Mouse (Mus musculus) limb, embryonic 15.5 days (tissue): ENCODE data around the gene Wfdc17. TPM values are rescaled to one million over a fixed set of nuclear protein-coding genes. Genes with fewer than 3 reads are reported as not detected.

ENCODE experiments used
- ATAC-seq: fragments of 200-750 bp; cut with Nextera tagmentation; 2 replicates; pipeline ENCODE4 v1.8.0; 2017; ENCODE audit warnings: low read depth, moderate TSS enrichment; ENCODE audit not compliant: insufficient number of reproducible peaks, low FRiP score, low TSS enrichment
- H3K27ac ChIP-seq: fragments of 300-500 bp; sonication (generic); 2 replicates; pipeline ENCODE4 v1.5.1; 2015; ENCODE audit warnings: moderate library complexity, mild to moderate bottlenecking, inconsistent platforms
- H3K27me3 ChIP-seq: fragments of 300-500 bp; sonication (generic); 2 replicates; pipeline ENCODE4 v1.6.1; 2015; ENCODE audit warnings: inconsistent platforms
- H3K36me3 ChIP-seq: fragments of 300-500 bp; sonication (generic); 2 replicates; pipeline ENCODE4 v1.6.1; 2015; ENCODE audit warnings: inconsistent platforms
- H3K4me1 ChIP-seq: fragments of 300-500 bp; sonication (generic); 2 replicates; pipeline ENCODE4 v1.6.1; 2015; ENCODE audit warnings: inconsistent platforms
- H3K4me2 ChIP-seq: fragments of 300-500 bp; sonication (generic); 2 replicates; pipeline ENCODE4 v1.6.1; 2015; ENCODE audit warnings: mild to moderate bottlenecking, inconsistent platforms
- H3K4me3 ChIP-seq: fragments of 300-500 bp; sonication (generic); 2 replicates; pipeline ENCODE4 v1.5.1; 2015; ENCODE audit warnings: mild to moderate bottlenecking, inconsistent platforms
- H3K9ac ChIP-seq: fragments of 300-500 bp; sonication (generic); 2 replicates; pipeline ENCODE4 v1.6.1; 2015; ENCODE audit warnings: inconsistent platforms
- H3K9me3 ChIP-seq: fragments of 300-500 bp; sonication (generic); 2 replicates; pipeline ENCODE4 v1.6.1; 2016; ENCODE audit warnings: inconsistent platforms
- WGBS: fragments of 180-500 bp; shearing (Covaris S2); methylation state at CpG from one replicate; pipeline ENCODE4 v1.1.7; 2015; 5-methylcytosine and 5-hydroxymethylcytosine counted together
- polyA plus RNA-seq: library from polyadenylated mRNA; unstranded; fragments of >200 nt; fragmentation: Nextera tagmentation; extraction: Ambion mirVana; gene quantifications from 2 replicates; pipeline ENCODE4 v1.2.1, GENCODE M21; 2015

The Wfdc17 gene
- 1.6 and 1.7 TPM in 2 replicates for polyA plus RNA-seq

DNA sequence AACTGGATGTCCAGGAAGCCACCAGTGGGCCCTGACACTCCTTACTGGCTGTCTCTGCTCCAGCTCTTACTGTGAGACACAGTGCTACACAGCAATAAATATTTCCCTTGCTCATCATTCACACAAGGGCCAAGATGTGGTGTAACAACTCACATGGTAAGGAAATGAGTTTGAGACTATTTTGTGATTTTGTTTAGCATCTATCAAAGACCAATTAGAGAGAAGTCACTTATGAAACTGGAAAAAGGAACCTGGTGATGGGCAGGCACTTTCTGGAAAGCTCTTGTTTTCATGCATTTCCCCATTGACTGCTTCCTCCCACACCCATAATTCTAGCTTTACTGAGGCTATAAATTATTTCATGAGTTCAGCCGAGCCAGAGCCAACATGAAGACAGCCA lies at the start of gene Wfdc17:
TSS of gene Wfdc17 (plus strand) at position 287 of the 400 bp plus-strand sequence.
- no peaks in the 10 kb centered on the region for H3K9me3 ChIP-seq
- H3K27me3 ChIP-seq = no peaks in the 10 kb centered on the region
- ATAC-seq = no peak
- 7% methylated on average over 1 of the region's 1 CpGs for WGBS
- H3K4me3 ChIP-seq = no peak within 1 kb of the TSS
- no peak within 1 kb of the TSS for H3K4me2 ChIP-seq
- H3K27ac ChIP-seq = no peak within 1 kb of the TSS
- H3K36me3 ChIP-seq = no peaks in the 10 kb centered on the region
- no peaks in the 10 kb centered on the region for H3K4me1 ChIP-seq
- no peak within 1 kb of the TSS for H3K9ac ChIP-seq

DNA sequence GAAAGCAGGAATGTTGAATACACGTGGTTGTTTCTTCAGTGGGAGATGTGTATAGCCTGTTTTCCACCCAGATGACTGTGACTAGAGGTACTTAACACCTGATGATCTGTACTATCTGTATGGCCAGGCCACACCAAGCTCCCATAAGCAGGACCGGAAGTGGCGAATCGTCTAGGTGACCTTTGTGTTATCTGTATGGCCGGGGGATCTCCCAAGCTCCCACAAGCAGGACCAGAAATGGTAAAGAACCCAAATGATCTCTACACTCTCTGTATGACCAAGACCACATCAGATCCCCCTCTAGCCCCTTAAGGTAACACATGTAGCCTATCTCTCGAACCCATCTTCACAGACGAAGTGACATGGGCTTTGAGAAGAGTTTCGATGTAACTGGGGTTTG lies 49.2 kb upstream of the Wfdc17 start:
- Histone ChIP-seq H3K36me3 (no peaks in the 10 kb centered on the region), H3K9me3 (no peaks in the 10 kb centered on the region), H3K4me3 (no peak overlapping the region), H3K27me3 (no peaks in the 10 kb centered on the region), H3K4me2 (no peak overlapping the region), H3K9ac (no peak overlapping the region), H3K27ac (no peak overlapping the region), H3K4me1 (no peaks in the 10 kb centered on the region)
- no peak for ATAC-seq
- WGBS = 88% methylated on average over 8 of the region's 8 CpGs

DNA sequence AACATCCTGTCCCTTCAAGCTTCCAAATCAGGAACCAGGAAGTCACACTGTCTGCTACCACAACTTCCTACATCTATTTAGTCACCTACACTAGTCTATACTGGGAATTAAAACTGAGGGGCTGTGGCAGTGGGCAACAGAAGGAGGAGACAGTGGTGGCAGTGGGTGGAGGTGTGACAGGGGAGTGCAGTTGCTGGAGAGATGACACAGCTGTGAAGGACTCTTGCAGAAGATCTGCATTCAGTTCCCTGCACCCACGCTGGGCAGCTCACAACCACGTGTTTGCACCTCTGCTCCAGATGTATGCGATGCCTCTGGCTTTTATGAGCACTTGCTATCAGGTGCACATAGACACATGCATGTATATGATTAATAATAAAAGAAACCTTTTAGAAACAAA lies 46.3 kb upstream of the Wfdc17 start:
- no peak overlapping the region for H3K27ac ChIP-seq
- ATAC-seq = no peak
- no peak overlapping the region for H3K4me3 ChIP-seq
- WGBS = 66% methylated on average over 3 of the region's 3 CpGs
- no peak overlapping the region for H3K9ac ChIP-seq
- no peaks in the 10 kb centered on the region for H3K27me3 ChIP-seq
- H3K4me1 ChIP-seq = no peaks in the 10 kb centered on the region
- no peak overlapping the region for H3K4me2 ChIP-seq
- no peaks in the 10 kb centered on the region for H3K9me3 ChIP-seq
- no peaks in the 10 kb centered on the region for H3K36me3 ChIP-seq

DNA sequence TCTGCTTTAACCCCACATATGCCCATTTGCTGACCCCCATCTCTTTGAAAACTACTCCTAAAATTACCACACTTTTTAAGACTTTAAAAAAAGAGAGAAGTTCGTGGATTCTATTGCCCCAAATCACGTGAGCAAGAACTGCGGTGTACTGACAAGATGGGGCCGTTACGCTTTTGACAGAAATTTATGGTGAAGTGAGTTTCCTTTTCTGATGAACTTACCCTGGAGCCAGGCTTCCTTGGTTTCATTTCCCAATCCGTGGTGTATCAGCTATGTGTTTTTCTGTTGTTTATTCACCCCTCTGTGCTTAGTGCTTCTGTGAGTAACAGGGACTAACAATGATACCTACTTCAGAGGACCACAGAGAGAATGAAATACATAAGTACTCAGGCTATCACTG lies 45.0 kb upstream of the Wfdc17 start:
- Histone ChIP-seq H3K4me1 (no peaks in the 10 kb centered on the region), H3K27ac (no peak overlapping the region), H3K9ac (no peak overlapping the region), H3K9me3 (no peaks in the 10 kb centered on the region), H3K36me3 (no peaks in the 10 kb centered on the region), H3K4me2 (no peak overlapping the region), H3K4me3 (no peak overlapping the region), H3K27me3 (no peaks in the 10 kb centered on the region)
- no peak for ATAC-seq
- 63% methylated on average over 6 of the region's 6 CpGs for WGBS

DNA sequence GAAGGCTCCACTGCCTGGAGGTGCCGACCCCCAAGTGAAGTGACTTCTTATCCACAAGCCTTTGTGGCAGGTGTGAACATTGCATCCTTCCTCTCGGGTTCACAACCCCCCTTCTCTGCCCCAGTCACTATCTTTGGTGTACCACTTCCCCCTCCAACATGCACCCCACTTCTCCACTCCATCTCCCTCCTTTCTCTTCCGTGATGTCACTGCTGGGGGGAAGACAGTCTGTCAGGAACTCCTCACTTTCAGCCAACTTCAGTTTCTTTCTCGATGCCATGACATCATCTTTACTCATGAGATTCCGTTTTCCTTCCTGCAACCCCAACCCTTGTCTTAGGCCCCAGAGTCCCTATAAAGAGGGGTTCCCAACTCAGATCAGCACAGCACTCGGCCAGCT lies 41.6 kb upstream of the Wfdc17 start, which contains the start of gene Ccl4:
TSS of gene Ccl4 (plus strand) at position 381 of the 400 bp plus-strand sequence.
- Histone ChIP-seq H3K9ac (no peak within 1 kb of the TSS), H3K9me3 (no peaks in the 10 kb centered on the region), H3K27ac (no peak within 1 kb of the TSS), H3K27me3 (no peaks in the 10 kb centered on the region), H3K36me3 (no peaks in the 10 kb centered on the region), H3K4me1 (no peaks in the 10 kb centered on the region), H3K4me3 (no peak within 1 kb of the TSS), H3K4me2 (no peak within 1 kb of the TSS)
- WGBS = 70% methylated on average over 6 of the region's 6 CpGs
- no peak for ATAC-seq

DNA sequence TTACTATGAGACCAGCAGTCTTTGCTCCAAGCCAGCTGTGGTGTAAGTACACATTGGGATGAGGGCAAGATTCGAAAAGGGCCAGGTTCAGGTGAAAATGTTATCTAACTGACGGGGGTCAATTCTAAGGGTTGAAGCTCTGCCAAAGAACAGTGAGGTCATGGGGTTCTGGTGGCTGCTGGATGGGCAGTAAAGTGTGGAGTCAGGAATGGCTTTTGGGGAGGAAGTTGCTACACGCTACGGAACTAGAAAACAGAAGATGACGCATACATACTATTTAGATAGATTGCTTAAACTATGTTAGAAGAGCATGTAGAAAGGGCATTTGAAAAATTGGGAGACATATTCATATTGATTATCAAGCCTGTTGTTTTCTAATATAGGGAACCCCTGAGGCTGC lies 40.3 kb upstream of the Wfdc17 start:
- Histone ChIP-seq H3K27me3 (no peaks in the 10 kb centered on the region), H3K27ac (no peak overlapping the region), H3K4me1 (no peaks in the 10 kb centered on the region), H3K9me3 (no peaks in the 10 kb centered on the region), H3K4me3 (no peak overlapping the region), H3K36me3 (no peaks in the 10 kb centered on the region), H3K4me2 (no peak overlapping the region), H3K9ac (no peak overlapping the region)
- 72% methylated on average over 5 of the region's 5 CpGs for WGBS
- ATAC-seq = no peak

DNA sequence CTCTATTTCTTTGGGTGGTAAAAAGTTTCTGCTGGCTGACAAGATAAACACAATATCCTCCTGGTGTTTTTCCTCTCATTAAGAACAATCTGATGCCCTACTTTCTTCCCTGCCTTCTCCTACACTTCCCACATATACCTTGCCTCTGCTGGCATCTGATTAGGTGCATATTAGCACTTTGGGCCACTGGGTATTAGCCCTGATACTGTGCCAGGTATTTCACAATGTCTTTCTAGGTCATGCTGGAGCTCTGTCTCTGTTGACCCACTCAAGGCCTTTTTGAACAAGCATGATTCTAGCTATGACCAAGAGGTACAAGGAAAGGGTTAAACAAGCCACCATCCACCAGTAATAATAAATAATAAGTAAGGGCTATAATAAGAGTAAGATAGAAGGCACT lies 32.0 kb upstream of the Wfdc17 start:
- no peak for ATAC-seq
- Histone ChIP-seq H3K27me3 (no peaks in the 10 kb centered on the region), H3K9me3 (no peaks in the 10 kb centered on the region), H3K4me2 (no peak overlapping the region), H3K9ac (no peak overlapping the region), H3K27ac (no peak overlapping the region), H3K4me3 (no peak overlapping the region), H3K4me1 (no peaks in the 10 kb centered on the region), H3K36me3 (no peaks in the 10 kb centered on the region)

DNA sequence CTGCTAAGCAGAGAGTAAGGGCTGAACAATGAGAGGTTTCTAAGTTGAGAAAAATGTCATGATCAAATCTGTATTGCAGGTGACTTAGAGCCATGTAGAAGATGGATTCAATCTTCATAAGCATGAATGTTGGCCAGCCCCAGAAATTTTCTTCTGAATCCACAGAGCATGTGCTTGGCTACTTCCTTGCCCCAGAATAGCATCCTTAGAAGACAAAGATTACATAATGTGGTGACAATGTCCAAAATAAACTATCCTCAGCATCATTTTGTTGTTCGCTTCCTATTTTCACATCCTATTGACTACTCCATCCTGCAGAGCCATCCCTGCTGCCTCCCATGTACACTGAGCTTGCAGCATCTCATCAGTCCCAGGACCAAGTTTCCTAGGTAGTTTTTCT lies 28.1 kb upstream of the Wfdc17 start:
- H3K9ac ChIP-seq = no peak overlapping the region
- H3K27ac ChIP-seq = no peak overlapping the region
- H3K4me3 ChIP-seq = no peak overlapping the region
- H3K9me3 ChIP-seq = no peaks in the 10 kb centered on the region
- no peaks in the 10 kb centered on the region for H3K27me3 ChIP-seq
- ATAC-seq = no peak
- H3K4me1 ChIP-seq = no peaks in the 10 kb centered on the region
- no peak overlapping the region for H3K4me2 ChIP-seq
- WGBS = 90% methylated on average over 1 of the region's 1 CpGs
- no peaks in the 10 kb centered on the region for H3K36me3 ChIP-seq

DNA sequence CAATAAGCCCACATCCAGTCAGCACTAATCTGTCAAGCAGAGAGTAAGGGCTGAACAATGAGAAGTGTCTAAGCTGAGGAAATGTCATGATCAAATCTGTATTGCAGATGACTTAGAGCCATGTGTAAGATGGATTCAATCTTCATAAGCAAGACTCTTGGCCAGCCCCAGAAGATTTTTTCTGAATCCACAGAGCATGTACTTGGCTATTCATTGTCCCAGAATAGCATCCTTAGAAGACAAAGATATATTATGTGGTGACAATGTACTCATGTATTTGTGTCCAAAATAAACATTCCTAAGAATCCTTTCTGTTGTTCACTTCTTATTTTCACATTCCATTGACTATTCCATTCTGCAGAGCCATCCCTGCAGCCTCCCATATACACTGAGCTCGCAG lies 13.9 kb upstream of the Wfdc17 start:
- ATAC-seq = no peak
- H3K4me2 ChIP-seq = no peak overlapping the region
- no peaks in the 10 kb centered on the region for H3K36me3 ChIP-seq
- H3K9me3 ChIP-seq = no peaks in the 10 kb centered on the region
- no peaks in the 10 kb centered on the region for H3K4me1 ChIP-seq
- no peak overlapping the region for H3K27ac ChIP-seq
- no peak overlapping the region for H3K4me3 ChIP-seq
- 83% methylated on average over 1 of the region's 1 CpGs for WGBS
- no peaks in the 10 kb centered on the region for H3K27me3 ChIP-seq
- H3K9ac ChIP-seq = no peak overlapping the region

DNA sequence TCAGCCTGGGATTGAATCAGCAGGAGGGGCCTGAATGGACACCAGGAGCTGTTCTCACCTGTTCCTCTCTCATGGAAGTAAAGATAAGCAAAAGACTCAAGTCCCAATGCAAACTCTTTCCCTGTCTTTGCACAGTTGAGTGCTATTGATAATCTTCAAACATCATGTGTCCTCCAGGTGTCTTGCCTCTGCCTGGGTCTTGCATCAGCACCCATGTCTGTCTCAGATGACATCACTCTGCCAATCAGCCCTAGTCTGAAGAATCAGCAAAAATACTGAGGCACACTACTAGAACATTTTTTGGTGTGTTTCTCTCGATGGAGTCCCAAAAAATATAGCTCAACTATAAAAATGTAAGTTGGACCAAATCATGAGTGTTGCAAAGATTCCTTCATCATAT lies 11.8 kb upstream of the Wfdc17 start:
- H3K27ac ChIP-seq = no peak overlapping the region
- H3K9ac ChIP-seq = no peak overlapping the region
- H3K27me3 ChIP-seq = no peaks in the 10 kb centered on the region
- ATAC-seq = no peak
- no peaks in the 10 kb centered on the region for H3K36me3 ChIP-seq
- no peak overlapping the region for H3K4me3 ChIP-seq
- H3K9me3 ChIP-seq = no peaks in the 10 kb centered on the region
- 53% methylated on average over 1 of the region's 1 CpGs for WGBS
- H3K4me2 ChIP-seq = no peak overlapping the region
- no peaks in the 10 kb centered on the region for H3K4me1 ChIP-seq

DNA sequence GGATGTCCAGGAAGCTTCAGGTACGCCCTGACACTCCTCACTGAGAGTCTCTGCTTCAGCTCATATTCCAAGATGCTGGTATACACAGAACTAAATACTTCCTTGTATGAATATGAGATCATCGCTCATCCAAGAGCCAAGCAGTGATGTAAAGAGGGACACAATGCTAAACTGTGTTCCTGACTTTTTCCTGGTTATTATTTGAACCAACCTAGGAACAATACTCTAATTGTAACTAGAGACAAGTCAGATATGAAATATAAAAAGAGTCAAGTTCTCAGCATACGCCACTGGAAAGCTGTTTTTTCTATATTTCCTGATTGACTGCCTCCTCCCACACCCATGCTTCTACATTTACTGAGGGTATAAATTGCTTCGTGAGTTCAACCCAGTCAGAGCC lies 4.9 kb downstream of the Wfdc17 start, which contains the start of gene Wfdc18:
TSS of gene Wfdc18 (plus strand) at position 301 of the 400 bp plus-strand sequence.
- Histone ChIP-seq H3K4me2 (no peak within 1 kb of the TSS), H3K27ac (no peak within 1 kb of the TSS), H3K9me3 (no peaks in the 10 kb centered on the region), H3K4me1 (no peaks in the 10 kb centered on the region), H3K9ac (no peak within 1 kb of the TSS), H3K27me3 (no peaks in the 10 kb centered on the region), H3K4me3 (no peak within 1 kb of the TSS), H3K36me3 (no peaks in the 10 kb centered on the region)
- WGBS = 73% methylated on average over 4 of the region's 4 CpGs
- no peak for ATAC-seq

DNA sequence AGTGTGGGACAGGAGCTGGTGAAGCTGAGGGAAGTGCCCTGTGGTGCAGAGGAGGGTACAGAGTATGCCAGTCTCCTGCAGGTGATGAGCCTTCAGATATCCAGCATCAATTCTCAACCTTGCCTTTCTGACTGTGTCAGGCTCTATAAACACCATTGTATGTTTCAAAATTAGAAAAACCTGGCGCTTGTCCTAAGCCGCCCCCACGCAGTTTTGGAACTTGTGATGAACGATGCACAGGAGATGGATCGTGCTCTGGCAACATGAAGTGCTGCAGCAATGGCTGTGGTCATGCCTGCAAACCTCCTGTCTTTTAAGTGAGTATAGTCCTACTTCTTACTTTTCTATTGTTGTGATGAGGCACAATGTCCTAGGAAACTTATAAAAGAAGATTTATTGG lies 5.9 kb downstream of the Wfdc17 start:
- H3K9me3 ChIP-seq = no peaks in the 10 kb centered on the region
- no peak overlapping the region for H3K4me2 ChIP-seq
- no peaks in the 10 kb centered on the region for H3K36me3 ChIP-seq
- no peak overlapping the region for H3K9ac ChIP-seq
- no peak overlapping the region for H3K27ac ChIP-seq
- 91% methylated on average over 5 of the region's 5 CpGs for WGBS
- no peak for ATAC-seq
- H3K4me1 ChIP-seq = no peaks in the 10 kb centered on the region
- H3K4me3 ChIP-seq = no peak overlapping the region
- H3K27me3 ChIP-seq = no peaks in the 10 kb centered on the region

DNA sequence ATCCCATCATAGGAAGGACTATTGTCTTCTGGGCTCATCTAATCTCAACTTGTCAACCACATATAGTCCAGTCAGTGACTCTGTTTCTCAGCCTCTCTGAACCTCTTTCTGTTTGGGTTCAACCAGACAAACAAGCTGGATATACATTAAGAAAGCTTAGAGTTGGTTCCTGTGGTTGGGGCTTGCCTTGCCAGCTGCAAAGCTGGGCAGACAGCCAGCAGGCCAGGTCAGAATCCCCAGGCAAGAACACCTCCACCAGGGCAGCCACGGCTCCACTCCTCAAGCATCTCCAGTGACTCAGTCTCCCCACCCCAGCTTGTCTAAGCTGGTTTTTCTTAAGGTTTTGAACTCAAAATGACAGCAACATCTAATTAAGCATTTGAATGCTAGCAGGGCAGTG lies 8.9 kb downstream of the Wfdc17 start:
- Histone ChIP-seq H3K9ac (no peak overlapping the region), H3K4me2 (no peak overlapping the region), H3K9me3 (no peaks in the 10 kb centered on the region), H3K4me3 (no peak overlapping the region), H3K36me3 (no peaks in the 10 kb centered on the region), H3K27ac (no peak overlapping the region), H3K27me3 (no peaks in the 10 kb centered on the region), H3K4me1 (no peaks in the 10 kb centered on the region)
- WGBS = 28% methylated on average over 1 of the region's 1 CpGs
- ATAC-seq = no peak
